Mouse (Mus musculus) forebrain, postnatal 0 days (tissue): ENCODE results near the gene Kremen1. TPM values are rescaled to one million over a fixed set of nuclear protein-coding genes. Genes with fewer than 3 reads are reported as not detected.

Experiments
- ATAC-seq: fragments of 200-750 bp; cut with Nextera tagmentation; 2 replicates; pipeline ENCODE4 v1.8.0; 2017; ENCODE audit warnings: mild to moderate bottlenecking, moderate library complexity
- DNase-seq: peaks from one replicate; pipeline ENCODE4 v3.0.0-alpha.2; 2015
- H3K27ac ChIP-seq: fragments of 300-500 bp; sonication (generic); 2 replicates; pipeline ENCODE4 v1.5.1; 2014; ENCODE audit warnings: low read depth, mild to moderate bottlenecking, antibody characterized with exemption, low read length, moderate library complexity, mixed read lengths
- H3K27me3 ChIP-seq: fragments of 300-500 bp; sonication (generic); 2 replicates; pipeline ENCODE4 v1.6.1; 2014; ENCODE audit warnings: mild to moderate bottlenecking, low read length, mixed read lengths; ENCODE audit not compliant: insufficient read depth
- H3K36me3 ChIP-seq: fragments of 300-500 bp; sonication (generic); 2 replicates; pipeline ENCODE4 v1.6.1; 2014; ENCODE audit warnings: mild to moderate bottlenecking, moderate library complexity; ENCODE audit not compliant: insufficient read depth
- H3K4me1 ChIP-seq: fragments of 300-500 bp; sonication (generic); 2 replicates; pipeline ENCODE4 v1.6.1; 2014; ENCODE audit warnings: antibody characterized with exemption; ENCODE audit not compliant: insufficient read depth
- H3K4me2 ChIP-seq: fragments of 300-500 bp; sonication (generic); 2 replicates; pipeline ENCODE4 v1.6.1; 2014; ENCODE audit warnings: low read depth, mild to moderate bottlenecking, moderate library complexity
- H3K4me3 ChIP-seq: fragments of 300-500 bp; sonication (generic); 2 replicates; pipeline ENCODE4 v1.5.1; 2014; ENCODE audit warnings: low read depth, low read length, mixed read lengths
- H3K9ac ChIP-seq: fragments of 300-500 bp; sonication (generic); 2 replicates; pipeline ENCODE4 v1.6.1; 2014; ENCODE audit warnings: mild to moderate bottlenecking
- H3K9me3 ChIP-seq: fragments of 300-500 bp; sonication (generic); 2 replicates; pipeline ENCODE4 v1.6.1; 2016; ENCODE audit warnings: low read length
- CTCF ChIP-seq: sonication (generic); IDR thresholded peaks from 2 replicates; pipeline ENCODE4 v1.5.1; 2016; ENCODE audit warnings: antibody characterized with exemption, control low read depth, low read depth
- WGBS: fragments of 180-500 bp; shearing (Covaris S2); extraction: QIAGEN DNeasy Blood & Tissue Kit; methylation state at CpG from one replicate; pipeline ENCODE4 v1.1.7; 2014; 5-methylcytosine and 5-hydroxymethylcytosine counted together
- polyA plus RNA-seq: library from polyadenylated mRNA; unstranded; fragments of >200 nt; fragmentation: Nextera tagmentation; extraction: Ambion mirVana; gene quantifications from 2 replicates; pipeline ENCODE4 v1.2.1, GENCODE M21; 2015
- total RNA-seq: library from RNA; depleted of rRNA; stranded (reverse); fragments of >200 nt; gene quantifications from 2 replicates; pipeline ENCODE4 v1.2.3, GENCODE M21; 2014; rRNA removed

Kremen1 gene
- total and polyA plus RNA-seq, 2 experiments from 2014 or later: 2.9 to 9.7 TPM

- Histone ChIP-seq H3K4me3 (no peak overlapping the region), H3K36me3 (no peaks in the 10 kb centered on the region), H3K27me3 (no peaks in the 10 kb centered on the region), H3K27ac (no peak overlapping the region), H3K9ac (no peak overlapping the region), H3K4me2 (no peak overlapping the region), H3K9me3 (no peaks in the 10 kb centered on the region), H3K4me1 (no peaks in the 10 kb centered on the region)
- no peak for ATAC-seq
- WGBS: 17% methylated on average over 7 of the region's 7 CpGs
- no peak for TF ChIP-seq CTCF
- no peak for DNase-seq
These were observed 112.1 kb downstream of the Kremen1 start for GRCm38 (mm10) chr11:5149249-5149648.

GRCm38 (mm10) chr11:5145600-5145999 is 115.8 kb downstream of the Kremen1 start:
- 83% methylated on average over 3 of the region's 3 CpGs for WGBS
- ATAC-seq (no peak), DNase-seq (no peak)

GRCm38 (mm10) chr11:5141965-5142364 is 119.4 kb downstream of the Kremen1 start:
- Histone ChIP-seq H3K9ac (no peak overlapping the region), H3K4me3 (no peak overlapping the region), H3K36me3 (no peaks in the 10 kb centered on the region), H3K27me3 (no peaks in the 10 kb centered on the region), H3K9me3 (no peaks in the 10 kb centered on the region), H3K27ac (no peak overlapping the region), H3K4me2 (no peak overlapping the region), H3K4me1 (no peaks in the 10 kb centered on the region)
- no peak for TF ChIP-seq CTCF
- 90% methylated on average over 2 of the region's 2 CpGs for WGBS
- ATAC-seq (no peak), DNase-seq (no peak)

More at GRCm38 (mm10) chr11:5145600-5145999, 115.8 kb downstream of the Kremen1 start:
- no peaks in the 10 kb centered on the region for H3K36me3 ChIP-seq
- H3K9ac ChIP-seq: no peak overlapping the region
- no peak overlapping the region for H3K27ac ChIP-seq
- no peak for TF ChIP-seq CTCF
- H3K27me3 ChIP-seq: no peaks in the 10 kb centered on the region
- no peak overlapping the region for H3K4me2 ChIP-seq
- no peak overlapping the region for H3K4me3 ChIP-seq
- no peaks in the 10 kb centered on the region for H3K9me3 ChIP-seq
- no peaks in the 10 kb centered on the region for H3K4me1 ChIP-seq

Other genes with a start within 250 kb of the Kremen1 start
- gene Rasl10a, start 203.4 kb downstream of the Kremen1 start, total RNA-seq: 2.3 and 6.8 TPM in 2 replicates
- 4.5 and 5.3 TPM in 2 replicates for gene Rasl10a, start 203.4 kb downstream of the Kremen1 start, polyA plus RNA-seq
- gene Gas2l1, start 196.2 kb downstream of the Kremen1 start, total RNA-seq: 25.9 and 30.7 TPM in 2 replicates
- gene Gas2l1, start 196.2 kb downstream of the Kremen1 start, polyA plus RNA-seq: 18.7 and 23.3 TPM in 2 replicates
- gene Rhbdd3, start 162.6 kb downstream of the Kremen1 start, total RNA-seq: 31.0 and 34.5 TPM in 2 replicates
- 33.3 and 36.6 TPM in 2 replicates for gene Rhbdd3, start 162.6 kb downstream of the Kremen1 start, polyA plus RNA-seq
- 271 and 355 TPM in 2 replicates for gene Ewsr1, start 162.3 kb downstream of the Kremen1 start, total RNA-seq
- gene Ewsr1, start 162.3 kb downstream of the Kremen1 start, polyA plus RNA-seq: 362 and 390 TPM in 2 replicates
- 16.4 and 22.8 TPM in 2 replicates for gene Emid1, start 109.3 kb downstream of the Kremen1 start, total RNA-seq
- 28.5 and 34.2 TPM in 2 replicates for gene Emid1, start 109.3 kb downstream of the Kremen1 start, polyA plus RNA-seq
- 7.5 and 9.1 TPM in 2 replicates for gene Znrf3, start 183.3 kb upstream of the Kremen1 start, total RNA-seq
- 4.6 and 8.3 TPM in 2 replicates for gene Znrf3, start 183.3 kb upstream of the Kremen1 start, polyA plus RNA-seq